Comparison of ENCODE assay signal across 8 mouse cellular contexts in genomic region chr3:100162315-100163105, GRCm38 (mm10). TPM values are rescaled to one million over a fixed set of nuclear protein-coding genes. Genes with fewer than 3 reads are reported as not detected.
DNase-seq lines count a peak whose midpoint lies in the region; ATAC-seq and TF ChIP-seq lines count a peak whose summit lies in the region.

TSS of gene Gdap2 (plus strand) at chr3:100162381.
TSS of gene Wdr3 (minus strand) at chr3:100162407.

- peak within 1 kb of the TSS; percentile 68 for H3K4me2 ChIP-seq in lung, postnatal 0 days (replicated peaks; ENCODE audit: low read depth, low read length)

- H3K36me3 ChIP-seq in hindbrain, embryonic 10.5 days, result peaks cover 34% of the 10 kb centered on the region
- 0 out of 2 replicates have a peak, but pooled peaks cover 9% of the 10 kb centered on the region for H3K36me3 ChIP-seq in lung, postnatal 0 days (ENCODE audit: insufficient read depth, low read length)

- H3K27me3 ChIP-seq in hindbrain, embryonic 10.5 days (ENCODE audit: insufficient read depth, poor library complexity, severe bottlenecking), result no peaks in the 10 kb centered on the region
- no peaks in the 10 kb centered on the region for H3K27me3 ChIP-seq in lung, postnatal 0 days (replicated peaks; ENCODE audit: insufficient read depth, low read length)

- DNase-seq in MN1 (ENCODE audit: low spot score), result peak; percentile 97
- DNase-seq in cerebellum, adult 9-10 months, result peak; percentile 93
- peak; percentile 92 for DNase-seq in hindbrain, embryonic 10.5 days (ENCODE audit: low spot score)
- DNase-seq in layer of hippocampus, adult 9-11 months, result peak; percentile 94
- DNase-seq in lung, postnatal 0 days (ENCODE audit: low spot score), result peak; percentile 98
- peak; percentile 91 for DNase-seq in ovary, postnatal 14 days (ENCODE audit: low spot score)
- DNase-seq in thymus, postnatal 14 days, result peak; percentile 96

- WGBS in hindbrain, embryonic 10.5 days, result under 1% methylated on average over 55 of the region's 55 CpGs
- WGBS in lung, postnatal 0 days, result 2% methylated on average over 51 of the region's 55 CpGs

- no peaks in the 10 kb centered on the region for H3K9me3 ChIP-seq in hindbrain, embryonic 10.5 days
- H3K9me3 ChIP-seq in lung, postnatal 0 days (ENCODE audit: low read length), result no peaks in the 10 kb centered on the region

- H3K27ac ChIP-seq in hindbrain, embryonic 10.5 days, result peak within 1 kb of the TSS; percentile 88
- peak within 1 kb of the TSS; percentile 92 for H3K27ac ChIP-seq in lung, postnatal 0 days (ENCODE audit: low read length)

- peak; percentile 100 for ATAC-seq in frontal cortex, adult (ENCODE audit: low TSS enrichment)
- ATAC-seq in lung, postnatal 0 days, result peak; percentile 99

- TF ChIP-seq CTCF in lung, postnatal 0 days (IDR thresholded peaks at IDR 0.05), result no peak; the same call in 1 of the 2 replicates

- H3K4me1 ChIP-seq in hindbrain, embryonic 10.5 days (replicated peaks), result peaks cover 15% of the 10 kb centered on the region
- peaks cover 4% of the 10 kb centered on the region; the same call in 1 of the 2 replicates for H3K4me1 ChIP-seq in lung, postnatal 0 days (ENCODE audit: insufficient read depth, low read depth, low read length)

- H3K4me3 ChIP-seq in hindbrain, embryonic 10.5 days, result peak within 1 kb of the TSS; percentile 81
- peak within 1 kb of the TSS; percentile 82 for H3K4me3 ChIP-seq in lung, postnatal 0 days (ENCODE audit: low read depth, low read length)

- no peak for TF ChIP-seq EP300 in lung, postnatal 0 days (IDR thresholded peaks at IDR 0.05)

- peak within 1 kb of the TSS; percentile 84 for H3K9ac ChIP-seq in lung, postnatal 0 days (replicated peaks; ENCODE audit: low read depth)

RNA-seq across cellular contexts. Expression of gene Gdap2, which starts in this region (rescaled TPM):
- 32.7 and 34.1 TPM in 2 replicates for polyA plus RNA-seq in hindbrain, embryonic 10.5 days (2016; fragmentation: Nextera tagmentation; extraction: Ambion mirVana)
- polyA plus RNA-seq in lung, postnatal 0 days (2015; fragmentation: Nextera tagmentation; extraction: Ambion mirVana), result 21.3 and 22.8 TPM in 2 replicates

RNA-seq across cellular contexts. Expression of gene Wdr3, which starts in this region (rescaled TPM):
- polyA plus RNA-seq in hindbrain, embryonic 10.5 days (2016; fragmentation: Nextera tagmentation; extraction: Ambion mirVana), result 41.2 and 64.6 TPM in 2 replicates
- 17.7 and 18.8 TPM in 2 replicates for polyA plus RNA-seq in lung, postnatal 0 days (2015; fragmentation: Nextera tagmentation; extraction: Ambion mirVana)

Comparison
In these comparisons a context has a peak if more than half of its experiments do, and no peak if none do; other contexts are left out.
1. Peak in every context shown above with its lines: DNase-seq, ATAC-seq, H3K4me3 ChIP-seq and H3K27ac ChIP-seq.